Mouse (Mus musculus): ENCODE measurements around the gene Wdr1. TPM values are rescaled to one million over a fixed set of nuclear protein-coding genes. Genes with fewer than 3 reads are reported as not detected.

The Wdr1 gene
- polyA plus RNA-seq, 1 experiment from 2014 or later: 149 TPM

- Histone ChIP-seq H3K9me3 (no peaks in the 10 kb centered on the region), H3K9ac (no peak overlapping the region), H3K4me1 (replicated peaks) (peaks cover 8% of the 10 kb centered on the region; the same call in 1 of the 2 replicates), H3K27ac (no peak overlapping the region), H3K4me3 (no peak overlapping the region), H3K36me3 (no peaks in the 10 kb centered on the region), H3K4me2 (no peak overlapping the region), H3K27me3 (no peaks in the 10 kb centered on the region)
- no peak for ATAC-seq (ENCODE audit: low FRiP score)
- WGBS: 86% methylated on average over 4 of the region's 4 CpGs
Measured at GRCm38 (mm10) chr5:38509568-38509967, 53.5 kb downstream of the Wdr1 start.

- Histone ChIP-seq H3K4me3 (no peak overlapping the region), H3K27ac (no peak overlapping the region), H3K27me3 (no peaks in the 10 kb centered on the region), H3K4me2 (no peak overlapping the region), H3K4me1 (replicated peaks) (peaks cover 3% of the 10 kb centered on the region; the same call in 1 of the 2 replicates), H3K36me3 (no peaks in the 10 kb centered on the region), H3K9me3 (no peaks in the 10 kb centered on the region), H3K9ac (no peak overlapping the region)
- ATAC-seq (ENCODE audit: low FRiP score): no peak
- 88% methylated on average over 3 of the region's 3 CpGs for WGBS
Measured at GRCm38 (mm10) chr5:38505435-38505765, 57.6 kb downstream of the Wdr1 start.

GRCm38 (mm10) chr5:38504747-38505434 lies 58.1 kb downstream of the Wdr1 start:
- H3K4me3 ChIP-seq: no peak overlapping the region
- peaks cover 3% of the 10 kb centered on the region; the same call in 1 of the 2 replicates for H3K4me1 ChIP-seq (replicated peaks)
- no peak overlapping the region for H3K27ac ChIP-seq
- H3K9ac ChIP-seq: no peak overlapping the region
- H3K36me3 ChIP-seq: no peaks in the 10 kb centered on the region
- no peaks in the 10 kb centered on the region for H3K27me3 ChIP-seq
- no peak for ATAC-seq (ENCODE audit: low FRiP score)
- H3K4me2 ChIP-seq: no peak overlapping the region
- H3K9me3 ChIP-seq: no peaks in the 10 kb centered on the region
- 60% methylated on average over 6 of the region's 6 CpGs for WGBS

GRCm38 (mm10) chr5:38504116-38504515 lies 58.9 kb downstream of the Wdr1 start:
- no peaks in the 10 kb centered on the region for H3K27me3 ChIP-seq
- no peak for ATAC-seq (ENCODE audit: low FRiP score)

DNA sequence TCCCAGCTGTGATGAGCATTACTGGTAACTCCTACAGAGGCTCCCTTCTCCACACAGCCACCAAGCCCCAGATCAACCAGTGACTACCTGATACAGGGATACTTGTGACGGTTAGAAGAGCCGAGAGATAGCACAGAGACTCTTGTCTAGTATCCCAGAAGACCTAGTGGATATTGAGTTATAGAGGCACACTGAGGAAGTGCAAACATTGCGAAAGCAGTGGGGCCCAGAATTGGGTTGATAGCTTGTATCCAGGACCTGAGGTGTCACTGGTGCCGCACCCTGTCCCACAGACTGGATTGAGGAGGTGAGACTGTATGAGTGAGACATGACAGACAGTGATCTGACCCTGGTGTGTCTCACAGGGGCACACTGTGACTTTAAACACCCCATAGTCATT lies 60.0 kb downstream of the Wdr1 start, which contains the start of gene Slc2a9:
Slc2a9 (minus strand) TSS at position 152 of the 400 bp plus-strand sequence.
- H3K4me2 ChIP-seq: no peak within 1 kb of the TSS
- H3K36me3 ChIP-seq: no peaks in the 10 kb centered on the region
- H3K27ac ChIP-seq: no peak within 1 kb of the TSS
- ATAC-seq (ENCODE audit: low FRiP score): no peak
- H3K9ac ChIP-seq: no peak within 1 kb of the TSS
- H3K9me3 ChIP-seq: no peaks in the 10 kb centered on the region
- no peaks in the 10 kb centered on the region for H3K27me3 ChIP-seq
- WGBS: 96% methylated on average over 4 of the region's 4 CpGs
- peaks cover 3% of the 10 kb centered on the region; the same call in 1 of the 2 replicates for H3K4me1 ChIP-seq (replicated peaks)
- H3K4me3 ChIP-seq: no peak within 1 kb of the TSS

More at GRCm38 (mm10) chr5:38504116-38504515, 58.9 kb downstream of the Wdr1 start:
- no peak overlapping the region for H3K4me2 ChIP-seq
- no peak overlapping the region for H3K9ac ChIP-seq
- no peak overlapping the region for H3K27ac ChIP-seq
- no peaks in the 10 kb centered on the region for H3K9me3 ChIP-seq
- H3K4me1 ChIP-seq (replicated peaks): peaks cover 3% of the 10 kb centered on the region; the same call in 1 of the 2 replicates
- H3K4me3 ChIP-seq: no peak overlapping the region
- no peaks in the 10 kb centered on the region for H3K36me3 ChIP-seq
- 90% methylated on average over 1 of the region's 1 CpGs for WGBS

DNA sequence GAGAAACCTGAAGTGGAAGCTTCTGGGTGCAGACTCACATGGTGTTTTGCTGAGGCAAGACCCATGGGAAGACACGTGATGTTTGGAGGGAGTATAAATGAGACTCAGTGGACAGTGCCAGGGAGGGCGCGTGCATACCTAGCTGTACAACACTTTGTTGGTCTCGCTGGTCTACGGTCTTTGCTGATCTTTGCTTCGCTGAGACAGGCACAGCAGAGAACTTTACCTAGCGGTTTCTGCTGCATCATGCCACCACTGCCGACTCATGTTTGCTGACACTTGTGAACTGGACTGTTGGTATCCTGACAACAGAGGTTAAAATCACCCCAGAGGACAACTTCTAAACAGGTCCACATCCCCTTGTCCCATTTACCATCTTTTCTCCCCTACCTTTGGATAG lies 63.0 kb downstream of the Wdr1 start:
- H3K4me1 ChIP-seq (replicated peaks): peaks cover 3% of the 10 kb centered on the region; the same call in 1 of the 2 replicates
- WGBS: 96% methylated on average over 8 of the region's 8 CpGs

DNA sequence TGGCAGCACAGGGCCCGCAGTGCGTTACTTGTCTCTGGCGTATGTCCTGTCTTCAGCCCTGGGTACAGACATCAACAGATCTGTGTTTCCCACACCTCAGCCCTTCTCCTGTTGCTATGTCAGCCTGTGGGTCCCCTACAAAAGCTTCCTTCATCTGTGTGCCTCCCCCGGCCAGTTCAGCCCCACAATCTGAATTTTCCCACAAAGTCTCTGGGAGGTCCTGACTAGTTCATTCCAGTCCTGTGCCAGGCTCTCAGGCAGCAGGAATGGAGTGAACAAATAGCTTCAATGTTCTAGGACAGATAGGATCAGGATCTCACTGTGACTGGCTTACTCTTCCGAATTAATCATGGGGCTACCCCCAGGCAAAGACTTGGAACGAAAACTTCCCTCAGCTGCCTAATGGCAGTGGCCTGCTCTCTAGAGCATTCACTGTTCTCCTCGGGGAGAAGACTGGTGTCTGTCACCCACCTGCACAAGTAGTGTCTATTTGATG lies 63.7 kb downstream of the Wdr1 start:
- H3K9me3 ChIP-seq: no peaks in the 10 kb centered on the region
- no peak overlapping the region for H3K4me3 ChIP-seq
- H3K9ac ChIP-seq: no peak overlapping the region
- no peaks in the 10 kb centered on the region for H3K4me1 ChIP-seq (replicated peaks)
- no peaks in the 10 kb centered on the region for H3K27me3 ChIP-seq
- no peak overlapping the region; the same call in 1 of the 2 replicates for H3K27ac ChIP-seq
- ATAC-seq (ENCODE audit: low FRiP score): peak; percentile 54; the same call in 1 of the 2 replicates
- 73% methylated on average over 7 of the region's 7 CpGs for WGBS
- no peak overlapping the region for H3K4me2 ChIP-seq
- H3K36me3 ChIP-seq: no peaks in the 10 kb centered on the region

More for the DNA sequence above, 63.0 kb downstream of the Wdr1 start:
- Histone ChIP-seq H3K36me3 (no peaks in the 10 kb centered on the region), H3K9me3 (no peaks in the 10 kb centered on the region), H3K4me2 (no peak overlapping the region), H3K9ac (no peak overlapping the region), H3K27ac (no peak overlapping the region), H3K4me3 (no peak overlapping the region), H3K27me3 (no peaks in the 10 kb centered on the region)
- no peak for ATAC-seq (ENCODE audit: low FRiP score)

DNA sequence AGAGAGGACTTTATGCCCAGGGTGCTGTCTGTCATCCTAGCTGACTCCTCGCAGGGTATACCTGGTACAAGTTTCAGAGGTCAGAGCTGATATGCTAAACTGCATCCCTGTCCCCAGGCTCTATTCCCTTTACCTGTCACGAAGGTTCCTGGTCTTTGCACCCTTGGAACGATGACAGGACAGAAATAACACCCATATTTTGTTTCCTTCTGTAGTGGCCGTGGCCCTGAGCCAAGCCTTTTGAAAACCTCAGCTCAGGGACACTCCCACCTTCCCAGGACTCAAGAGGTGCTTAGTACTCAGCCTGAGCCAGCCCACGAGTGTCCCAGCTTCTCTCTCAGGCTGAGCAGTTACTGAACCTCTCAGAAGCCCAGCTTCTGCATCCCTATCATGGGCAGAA lies 64.5 kb downstream of the Wdr1 start:
- Histone ChIP-seq H3K9me3 (no peaks in the 10 kb centered on the region), H3K4me3 (no peak overlapping the region), H3K27me3 (no peaks in the 10 kb centered on the region), H3K27ac (no peak overlapping the region), H3K4me2 (no peak overlapping the region), H3K4me1 (replicated peaks) (no peaks in the 10 kb centered on the region), H3K36me3 (no peaks in the 10 kb centered on the region), H3K9ac (no peak overlapping the region)
- no peak for ATAC-seq (ENCODE audit: low FRiP score)
- 79% methylated on average over 5 of the region's 5 CpGs for WGBS

DNA sequence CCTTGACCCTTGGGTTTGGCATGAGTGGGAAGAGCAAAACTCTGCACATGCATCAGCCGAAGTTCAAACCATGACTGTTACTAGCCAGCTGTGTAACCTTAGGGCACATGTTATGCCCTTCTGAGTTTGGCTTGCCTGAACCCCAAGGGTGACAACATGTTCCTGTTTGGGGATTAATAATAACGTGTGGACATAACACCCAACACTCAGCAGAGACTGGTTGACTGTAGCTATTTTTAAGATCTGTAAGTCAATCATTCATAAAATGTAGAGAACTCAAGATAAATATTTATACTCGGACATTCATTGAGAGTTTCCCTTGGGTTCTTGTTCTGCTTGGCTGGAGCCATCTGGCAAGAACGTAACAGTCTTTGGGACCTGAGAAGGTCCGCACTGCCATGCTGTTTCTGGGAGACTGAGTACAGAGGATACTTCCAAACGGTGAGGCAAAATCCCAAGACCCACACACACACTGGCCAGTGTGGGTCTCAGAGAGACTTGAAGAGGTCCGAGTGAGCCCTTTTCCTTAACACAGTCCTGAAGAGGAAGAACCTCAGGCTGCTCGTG lies 66.4 kb downstream of the Wdr1 start:
- H3K4me3 ChIP-seq: no peak overlapping the region
- H3K27me3 ChIP-seq: no peaks in the 10 kb centered on the region
- H3K27ac ChIP-seq: no peak overlapping the region
- H3K4me2 ChIP-seq: no peak overlapping the region
- no peaks in the 10 kb centered on the region for H3K4me1 ChIP-seq (replicated peaks)
- H3K9me3 ChIP-seq: no peaks in the 10 kb centered on the region
- H3K36me3 ChIP-seq: no peaks in the 10 kb centered on the region
- ATAC-seq (ENCODE audit: low FRiP score): no peak
- WGBS: 82% methylated on average over 8 of the region's 8 CpGs
- H3K9ac ChIP-seq: no peak overlapping the region

- WGBS: 92% methylated on average over 6 of the region's 6 CpGs
Measured at GRCm38 (mm10) chr5:38493890-38494289, 69.1 kb downstream of the Wdr1 start.

DNA sequence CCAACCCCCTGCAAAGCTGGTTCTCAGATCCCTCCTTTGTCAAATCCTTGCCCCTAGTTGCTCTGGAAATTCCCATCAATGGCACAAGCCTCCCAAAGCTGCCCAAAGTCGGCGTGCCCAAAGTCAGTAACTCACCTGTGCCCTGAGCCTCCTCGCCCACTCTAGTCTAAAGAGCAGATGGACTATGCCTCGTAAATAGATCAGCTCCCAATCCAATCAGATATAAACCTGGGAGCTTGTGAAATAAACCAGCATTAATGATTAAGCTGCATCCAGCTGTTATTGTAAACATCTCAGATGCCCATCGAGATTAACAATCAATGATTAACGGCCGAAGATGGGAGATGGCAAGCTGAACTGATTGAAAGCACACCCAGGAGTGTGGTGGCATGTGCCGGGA lies 71.3 kb downstream of the Wdr1 start:
- Histone ChIP-seq H3K4me2 (no peak overlapping the region), H3K27ac (no peak overlapping the region), H3K4me3 (no peak overlapping the region), H3K9me3 (no peaks in the 10 kb centered on the region), H3K4me1 (replicated peaks) (no peaks in the 10 kb centered on the region), H3K9ac (no peak overlapping the region), H3K36me3 (no peaks in the 10 kb centered on the region), H3K27me3 (no peaks in the 10 kb centered on the region)
- WGBS: 85% methylated on average over 8 of the region's 8 CpGs
- no peak for ATAC-seq (ENCODE audit: low FRiP score)

More at GRCm38 (mm10) chr5:38493890-38494289, 69.1 kb downstream of the Wdr1 start:
- Histone ChIP-seq H3K9ac (no peak overlapping the region), H3K27ac (no peak overlapping the region), H3K4me3 (no peak overlapping the region), H3K36me3 (no peaks in the 10 kb centered on the region), H3K27me3 (no peaks in the 10 kb centered on the region), H3K4me1 (replicated peaks) (no peaks in the 10 kb centered on the region), H3K9me3 (no peaks in the 10 kb centered on the region), H3K4me2 (no peak overlapping the region)
- no peak for ATAC-seq (ENCODE audit: low FRiP score)

GRCm38 (mm10) chr5:38489739-38490138 lies 73.3 kb downstream of the Wdr1 start:
- no peak for ATAC-seq (ENCODE audit: low FRiP score)
- Histone ChIP-seq H3K4me1 (replicated peaks) (no peaks in the 10 kb centered on the region), H3K27ac (no peak overlapping the region), H3K4me3 (no peak overlapping the region), H3K4me2 (no peak overlapping the region), H3K27me3 (no peaks in the 10 kb centered on the region), H3K36me3 (no peaks in the 10 kb centered on the region), H3K9ac (no peak overlapping the region), H3K9me3 (no peaks in the 10 kb centered on the region)
- WGBS: 84% methylated on average over 4 of the region's 4 CpGs
